Mouse (Mus musculus) inflammation-experienced regulatory T-cells, adult 6 months (primary cell): Measurements from ENCODE around the gene Hnrnpd. TPM values are rescaled to one million over a fixed set of nuclear protein-coding genes. Genes with fewer than 3 reads are reported as not detected.

Source experiments
- ATAC-seq: one replicate; pipeline ENCODE4 v1.8.0; 2017
- polyA plus RNA-seq, 3 experiments: library from polyadenylated mRNA; unstranded; fragments of 100-300 nt; shearing (Covaris generic); gene quantifications; one replicate each; pipeline ENCODE4 v1.2.1; 2017

Gene Hnrnpd
- polyA plus RNA-seq = 10 to 100 TPM; 43.1 to 68.3 (median 56.9) TPM

DNA sequence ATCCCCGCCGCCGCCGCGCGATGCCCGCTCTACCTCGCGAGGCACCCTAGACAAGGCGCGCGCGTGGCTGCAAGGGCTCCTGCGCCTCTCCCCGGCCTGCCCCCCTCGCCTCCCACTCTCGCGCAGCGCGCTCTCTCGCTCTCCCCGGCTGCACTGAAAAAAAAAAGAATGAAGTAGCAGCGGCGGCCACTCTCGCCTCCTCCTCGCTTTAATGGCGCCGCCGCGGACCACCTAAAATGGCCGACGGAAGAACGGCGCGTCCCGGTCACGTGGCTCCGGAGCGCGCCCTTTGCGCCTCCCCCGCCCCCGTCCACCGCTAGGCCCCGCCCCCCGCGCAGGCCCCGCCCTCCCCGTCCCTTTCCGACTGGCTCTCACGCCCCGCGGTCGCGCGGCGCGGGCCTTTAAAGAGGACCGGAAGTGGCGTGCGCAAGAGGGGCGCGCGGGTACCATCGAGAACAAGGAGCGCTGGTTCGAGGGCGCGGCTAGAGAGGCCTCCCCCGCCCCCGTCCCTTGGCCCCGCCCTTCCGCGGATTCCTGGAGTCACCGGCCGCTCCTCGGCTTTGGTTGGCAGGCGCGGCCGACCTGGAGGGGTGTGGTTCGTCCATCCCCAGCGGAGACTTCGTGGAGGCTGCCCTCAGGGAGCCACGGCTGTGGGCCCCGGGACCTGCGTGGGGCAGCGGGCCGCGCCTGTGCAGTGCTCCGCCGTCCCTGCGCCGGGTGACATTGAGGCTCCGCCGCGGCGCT, at the start of gene Hnrnpd, which contains the start of gene 4930524J08Rik:
Gene Hnrnpd (minus strand): TSS at position 240 of the 744 bp plus-strand sequence.
Gene 4930524J08Rik (plus strand): TSS at position 363 of the 744 bp plus-strand sequence.
- ATAC-seq = peak; percentile 85

- ATAC-seq = no peak
These were observed 46.1 kb upstream of the Hnrnpd start for GRCm38 (mm10) chr5:100024868-100025267.

DNA sequence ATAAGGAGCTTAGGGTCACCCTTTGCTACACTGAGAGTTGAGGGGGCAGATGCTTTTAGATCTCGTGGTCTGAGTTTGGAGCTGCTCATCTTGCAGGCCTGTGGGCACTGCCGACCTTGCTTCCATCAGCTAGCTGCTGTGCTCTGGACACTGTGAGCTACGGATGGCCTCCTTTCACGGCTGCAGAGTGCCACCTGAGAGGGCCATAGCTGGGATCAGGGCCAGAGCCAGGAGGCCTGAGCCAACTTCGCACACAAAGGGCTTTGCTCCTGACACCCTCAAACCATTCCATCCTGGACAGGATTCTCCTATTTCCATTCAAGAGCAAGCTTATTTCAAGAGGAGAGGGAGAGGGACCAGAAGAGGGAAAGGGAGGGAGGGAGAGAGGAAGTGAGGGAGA, 45.7 kb upstream of the Hnrnpd start:
- ATAC-seq = no peak

- no peak for ATAC-seq
These were observed 41.4 kb upstream of the Hnrnpd start for GRCm38 (mm10) chr5:100020089-100020488.

- no peak for ATAC-seq
These were observed 33.9 kb upstream of the Hnrnpd start for GRCm38 (mm10) chr5:100012599-100012998.

GRCm38 (mm10) chr5:100008485-100008884, 29.7 kb upstream of the Hnrnpd start:
- ATAC-seq = no peak

DNA sequence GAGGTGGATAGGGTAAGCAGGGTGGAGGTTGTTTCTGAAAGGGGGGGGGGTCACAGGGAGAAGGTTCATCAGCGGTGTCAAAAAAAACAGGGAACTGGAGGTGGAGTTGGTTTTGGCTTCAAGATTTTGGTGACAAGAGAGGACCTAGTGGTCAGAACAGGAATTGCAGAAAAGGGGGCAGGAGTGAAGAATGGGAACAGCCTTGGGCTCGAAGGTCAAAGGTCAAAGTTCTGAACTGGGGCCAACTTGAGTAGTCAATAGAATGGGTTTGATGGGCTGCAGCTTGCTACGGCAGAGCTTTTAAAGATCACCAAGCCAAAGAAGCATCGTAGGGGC, 28.3 kb upstream of the Hnrnpd start:
- peak; percentile 43 for ATAC-seq

- ATAC-seq = no peak
These were observed 27.7 kb upstream of the Hnrnpd start for GRCm38 (mm10) chr5:100006324-100007039.

- no peak for ATAC-seq
These were observed 27.2 kb upstream of the Hnrnpd start for GRCm38 (mm10) chr5:100005896-100006295.

DNA sequence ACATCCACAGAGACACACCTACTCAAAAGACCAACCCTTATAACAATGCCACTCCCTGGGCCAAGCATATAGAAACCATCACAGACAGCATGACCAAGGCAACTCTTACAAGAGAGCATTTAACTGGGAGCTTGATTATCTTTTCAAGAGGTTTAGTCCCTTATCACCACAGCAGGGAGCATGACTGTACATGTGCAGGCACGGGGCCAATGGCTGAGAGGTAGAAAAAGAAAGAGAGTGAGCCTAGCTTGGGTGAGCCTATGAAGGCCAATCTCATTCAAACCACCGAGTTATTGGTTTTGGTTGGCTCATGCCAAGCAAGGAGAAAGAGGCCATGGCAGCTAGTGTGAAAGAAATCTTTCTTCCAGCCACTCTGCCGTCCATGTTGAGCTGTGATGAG, 26.7 kb upstream of the Hnrnpd start:
- ATAC-seq = no peak

DNA sequence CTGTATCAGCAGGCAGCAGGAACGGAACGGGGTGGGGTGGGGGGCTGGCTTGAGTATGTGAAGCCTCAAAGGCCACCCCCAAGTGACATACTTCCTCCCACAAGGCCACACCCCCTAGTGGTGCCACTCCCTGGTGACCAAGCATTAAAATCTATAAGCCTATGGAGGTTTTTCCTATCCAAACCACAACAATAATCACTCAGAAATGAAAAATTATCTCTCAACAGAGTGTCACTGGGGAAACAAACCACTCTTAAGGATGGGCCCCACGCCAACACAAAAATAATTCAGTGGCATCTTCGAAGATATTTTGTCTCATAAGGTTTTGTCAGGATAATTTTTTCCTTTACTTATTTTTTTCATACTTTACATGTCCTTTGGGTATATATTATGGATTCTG, 25.2 kb upstream of the Hnrnpd start:
- no peak for ATAC-seq

- ATAC-seq = no peak
These were observed 21.8 kb upstream of the Hnrnpd start for GRCm38 (mm10) chr5:100000500-100000899.

DNA sequence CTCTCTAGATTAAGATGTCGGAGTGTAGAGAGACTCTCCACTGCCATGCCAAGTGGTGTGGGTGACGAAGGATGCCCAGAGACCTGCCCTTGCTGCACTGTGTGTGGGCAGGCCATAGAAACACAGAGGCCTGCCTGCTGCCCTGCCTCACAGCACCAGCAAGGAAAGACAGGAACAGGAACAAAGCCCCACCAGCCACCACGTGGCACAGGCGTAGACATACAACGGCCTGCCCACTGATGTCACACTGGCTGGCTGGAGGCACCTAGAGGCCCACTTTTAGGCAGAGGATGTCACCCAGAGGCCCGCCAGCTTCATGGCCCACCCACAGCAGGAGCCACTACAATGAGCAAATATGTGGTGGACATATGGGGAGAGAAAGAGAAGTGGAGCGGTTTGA, 21.3 kb upstream of the Hnrnpd start:
- ATAC-seq = no peak

GRCm38 (mm10) chr5:99994680-99995079, 15.9 kb upstream of the Hnrnpd start:
- no peak for ATAC-seq

- ATAC-seq = no peak
These were observed 15.4 kb upstream of the Hnrnpd start for GRCm38 (mm10) chr5:99994166-99994565.

- ATAC-seq = no peak
These were observed 4.8 kb upstream of the Hnrnpd start for GRCm38 (mm10) chr5:99983452-99984061.

GRCm38 (mm10) chr5:99977516-99978301, 1.0 kb downstream of the Hnrnpd start:
- peak; percentile 15 for ATAC-seq

- ATAC-seq = no peak
These were observed 2.3 kb downstream of the Hnrnpd start for GRCm38 (mm10) chr5:99976334-99976955.

- no peak for ATAC-seq
These were observed 3.0 kb downstream of the Hnrnpd start for GRCm38 (mm10) chr5:99975776-99976175.

DNA sequence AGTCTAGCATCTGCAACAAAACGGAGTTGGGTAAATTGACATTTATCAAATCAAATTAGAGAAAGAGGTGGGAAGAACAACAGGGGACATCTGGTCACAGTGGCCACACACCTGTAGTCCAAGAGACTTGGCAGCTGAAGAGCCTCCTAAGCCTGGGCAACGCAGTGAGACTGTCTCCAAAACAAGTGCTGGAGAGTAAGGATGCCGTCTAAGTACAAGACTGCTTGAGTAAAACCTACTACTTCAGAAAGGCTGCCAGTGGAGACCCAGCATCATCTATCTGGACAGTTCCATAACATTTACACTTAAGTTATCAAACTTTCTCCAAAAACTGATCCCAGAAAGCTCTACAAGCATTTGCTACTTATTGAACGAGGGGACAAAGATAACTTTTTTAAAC, 3.7 kb downstream of the Hnrnpd start:
- ATAC-seq = no peak

- ATAC-seq = no peak
These were observed 4.8 kb downstream of the Hnrnpd start for GRCm38 (mm10) chr5:99973941-99974340.

- ATAC-seq = no peak
These were observed 18.8 kb downstream of the Hnrnpd start for GRCm38 (mm10) chr5:99959960-99960359.
